Mouse (Mus musculus): Measurements from ENCODE around the gene Sertad3.

Gene Sertad3

DNA sequence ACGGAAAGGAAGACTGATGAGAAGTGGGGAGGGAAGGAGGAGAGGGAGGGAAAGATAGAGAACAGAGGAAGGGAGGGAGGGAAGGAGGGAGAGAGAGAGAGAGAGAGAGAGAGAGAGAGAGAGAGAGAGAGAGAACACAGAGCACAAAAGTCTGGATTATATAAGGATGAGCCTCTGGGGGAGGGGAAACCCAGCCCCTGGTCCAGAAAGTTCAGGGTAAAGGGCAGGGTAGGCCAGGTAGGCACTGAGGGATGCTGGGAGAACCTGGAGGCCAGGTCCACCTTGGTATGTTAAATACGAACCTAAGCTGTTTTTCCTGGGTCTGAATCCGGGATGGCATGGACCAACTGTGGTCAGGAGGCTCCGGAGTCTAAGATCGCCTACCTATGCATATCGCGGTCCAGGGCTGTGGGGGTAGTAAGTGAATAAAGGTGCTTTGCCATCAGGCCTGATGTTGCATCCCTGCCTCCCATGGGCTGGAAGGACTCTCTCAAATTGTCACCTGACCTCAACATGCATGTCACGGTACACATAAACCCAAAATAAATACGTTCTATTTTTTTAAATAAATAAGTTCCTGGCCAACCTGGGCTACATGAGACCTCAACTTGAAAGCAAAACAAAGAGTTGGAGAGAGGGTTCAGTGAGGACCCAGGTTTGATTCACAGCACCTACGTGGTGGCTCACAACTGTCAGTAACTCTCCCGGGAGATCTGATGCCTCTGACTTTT is 2.0 kb upstream of the Sertad3 start:
- DNase-seq: no peak

DNA sequence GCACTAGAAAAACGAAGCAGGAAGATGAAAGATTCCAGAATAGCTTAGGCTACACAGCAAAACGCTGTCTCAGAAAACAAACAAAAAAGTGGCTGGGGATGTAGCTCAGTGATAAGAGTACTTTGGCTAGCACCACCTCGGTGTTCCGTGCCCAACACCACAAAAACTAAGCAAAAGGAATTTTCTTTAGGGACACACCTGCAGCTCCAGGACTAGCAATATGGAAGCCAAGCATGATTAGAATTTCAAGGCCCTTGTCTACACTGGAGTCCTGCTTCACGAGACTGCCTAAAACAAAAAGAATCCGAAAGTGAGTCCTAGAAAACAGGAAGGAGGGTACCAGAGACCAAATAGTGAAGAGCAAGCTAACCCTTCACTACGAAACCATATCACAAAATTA is 972 bp upstream of the Sertad3 start:
- no peak for DNase-seq

DNA sequence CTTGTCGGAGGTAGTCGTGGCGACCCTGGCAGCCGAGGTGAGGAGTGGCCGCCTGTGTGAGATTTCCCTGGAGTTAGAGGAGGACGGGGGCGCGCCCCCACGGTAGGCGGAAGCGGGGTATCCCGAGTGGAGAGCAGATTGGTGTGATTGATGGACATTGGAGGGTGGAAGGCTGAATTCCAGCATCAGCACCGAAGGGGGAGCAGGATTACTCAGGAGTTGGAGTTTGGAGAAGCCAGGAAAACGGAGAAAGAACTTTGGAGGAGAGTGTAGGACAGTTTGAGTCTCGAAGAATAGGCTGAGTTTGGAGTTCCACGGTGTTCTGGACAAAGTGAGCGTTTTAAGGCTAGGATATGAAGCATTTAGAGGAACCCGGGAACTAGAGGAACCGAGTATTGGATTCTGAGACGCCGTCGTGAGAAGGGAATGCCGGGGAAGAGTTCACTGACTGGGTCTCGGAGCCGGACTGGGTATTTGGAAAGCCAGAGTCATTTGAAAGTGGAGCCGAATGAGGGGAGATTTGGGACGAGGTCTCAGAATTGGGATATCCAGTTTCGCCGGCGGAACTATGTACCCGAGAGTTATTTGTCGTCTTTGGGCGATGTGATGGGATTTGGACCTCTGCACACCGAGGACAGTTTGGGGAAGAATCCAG is 394 bp downstream of the Sertad3 start:
- no peak for DNase-seq

DNA sequence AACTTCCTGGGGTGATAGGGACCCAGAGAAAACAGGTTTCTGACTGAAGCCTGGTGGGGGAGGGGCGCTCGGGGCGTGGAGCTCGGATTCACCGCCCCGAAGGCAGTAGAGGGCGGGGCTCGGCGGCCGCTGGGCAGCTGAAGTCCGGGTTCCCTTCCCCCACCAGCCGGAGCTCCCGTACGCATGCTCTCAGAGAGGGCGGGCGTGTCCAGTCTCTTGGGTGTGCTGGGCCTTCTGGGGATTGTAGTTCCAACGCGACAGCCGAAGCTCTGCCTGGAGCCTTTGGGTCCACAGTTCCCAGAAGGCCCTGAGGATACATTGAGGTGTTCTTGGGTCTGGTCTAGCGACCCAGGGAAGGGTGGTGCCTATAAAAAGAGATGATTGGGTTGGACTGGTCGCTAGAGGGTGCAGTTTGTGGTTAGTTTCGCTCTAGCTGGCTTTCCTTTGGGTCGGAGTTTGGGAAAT is 954 bp downstream of the Sertad3 start:
- DNase-seq: peak; percentile 99 to 100

DNA sequence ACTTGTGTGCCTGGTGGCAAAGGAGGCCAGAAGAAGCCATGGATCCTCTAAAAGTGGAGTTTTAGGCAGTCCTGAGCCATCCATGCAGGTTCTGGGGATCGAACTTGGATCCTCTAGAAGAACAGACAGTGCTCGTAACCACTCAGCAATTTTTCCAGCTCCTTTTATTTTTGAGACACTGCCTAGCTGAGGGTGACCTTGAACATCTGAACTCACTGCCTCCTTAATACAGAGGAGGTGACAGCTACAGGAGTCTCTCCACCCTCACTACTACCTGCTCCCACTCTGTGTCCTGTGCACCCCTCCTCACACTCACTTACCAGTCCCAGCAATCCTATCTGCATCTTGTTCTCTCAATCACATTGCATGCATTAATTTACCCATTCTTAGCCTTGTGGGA is 2.0 kb downstream of the Sertad3 start:
- no peak for DNase-seq

DNA sequence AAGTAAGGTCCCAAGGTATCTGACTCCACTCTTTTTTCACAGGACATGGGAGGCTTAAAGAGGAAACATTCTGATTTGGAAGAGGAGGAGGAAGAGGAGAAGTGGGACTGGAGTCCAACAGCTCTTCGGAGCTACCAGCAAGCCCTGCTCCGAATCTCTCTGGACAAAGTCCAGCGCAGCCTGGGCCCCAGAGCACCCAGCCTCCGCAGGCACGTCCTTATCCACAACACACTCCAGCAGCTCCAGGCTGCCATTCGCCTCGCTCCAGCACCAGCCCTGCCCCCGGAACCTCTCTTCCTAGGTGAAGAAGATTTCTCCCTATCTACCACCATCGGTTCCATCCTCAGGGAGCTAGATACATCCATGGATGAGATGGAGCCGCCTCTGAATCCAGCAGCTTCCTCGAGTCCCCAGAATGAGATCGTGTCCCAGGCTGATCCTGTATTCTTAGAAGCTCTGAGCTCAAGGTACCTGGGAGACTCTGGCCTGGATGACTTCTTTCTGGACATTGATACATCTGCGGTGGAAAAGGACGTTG is 2.6 kb downstream of the Sertad3 start:
- no peak for DNase-seq

DNA sequence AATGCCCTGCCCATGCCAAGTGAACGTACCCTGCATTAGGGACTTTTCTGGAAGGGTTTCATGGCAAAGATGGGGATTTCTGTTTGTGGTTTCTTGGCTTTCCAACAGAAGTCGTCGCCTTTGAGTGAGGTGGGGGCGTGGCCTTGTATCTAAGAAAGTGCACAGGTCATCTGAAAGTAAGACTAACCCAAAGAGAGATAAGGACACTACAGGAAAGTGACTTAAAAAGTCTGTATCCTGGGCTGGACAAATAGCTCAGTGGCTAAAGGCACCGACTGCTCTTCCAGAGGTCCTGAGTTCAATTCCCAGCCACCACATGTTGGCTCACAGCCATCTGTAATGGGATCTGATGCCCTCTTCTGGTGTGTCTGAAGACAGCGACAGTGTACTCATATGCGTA is 5.0 kb downstream of the Sertad3 start:
- no peak for DNase-seq

DNA sequence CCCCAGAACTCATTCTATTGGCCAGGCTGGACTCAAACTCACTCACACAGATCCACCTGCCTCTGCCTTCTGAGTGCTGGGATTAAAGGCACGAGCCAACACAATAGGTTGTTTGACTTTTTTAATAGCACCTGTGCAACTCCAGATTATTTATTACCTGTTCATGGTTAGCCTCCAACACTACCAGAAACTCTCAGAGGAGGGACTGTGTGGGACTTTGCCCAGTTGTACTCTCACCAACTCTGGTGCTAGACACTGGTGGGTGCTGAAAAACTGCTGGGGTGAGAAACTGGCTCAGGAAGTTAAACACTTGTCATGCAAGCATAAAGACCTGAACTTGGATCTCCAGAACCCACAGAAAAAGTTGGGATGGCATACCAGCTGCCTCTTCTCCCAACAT is 6.2 kb downstream of the Sertad3 start:
- DNase-seq: no peak

DNA sequence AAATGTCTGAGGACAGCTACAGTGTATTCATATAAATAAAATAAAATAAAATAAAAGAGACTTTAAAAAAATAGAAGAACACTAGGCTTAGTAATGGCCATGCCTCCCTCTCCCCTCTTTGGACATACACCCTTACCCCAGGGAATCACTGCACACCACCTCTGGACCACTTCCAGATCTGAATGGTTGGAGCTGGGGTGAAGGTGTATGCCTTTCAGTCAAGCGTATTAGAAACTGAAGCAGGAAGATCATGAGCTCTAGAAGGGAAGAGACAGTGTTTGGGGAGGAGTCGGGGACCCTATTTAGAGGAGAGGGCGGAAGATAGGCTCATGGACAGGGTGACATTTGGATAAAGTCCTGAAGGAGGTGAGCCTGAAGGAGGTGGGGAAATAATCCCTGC is 6.9 kb downstream of the Sertad3 start:
- no peak for DNase-seq

DNA sequence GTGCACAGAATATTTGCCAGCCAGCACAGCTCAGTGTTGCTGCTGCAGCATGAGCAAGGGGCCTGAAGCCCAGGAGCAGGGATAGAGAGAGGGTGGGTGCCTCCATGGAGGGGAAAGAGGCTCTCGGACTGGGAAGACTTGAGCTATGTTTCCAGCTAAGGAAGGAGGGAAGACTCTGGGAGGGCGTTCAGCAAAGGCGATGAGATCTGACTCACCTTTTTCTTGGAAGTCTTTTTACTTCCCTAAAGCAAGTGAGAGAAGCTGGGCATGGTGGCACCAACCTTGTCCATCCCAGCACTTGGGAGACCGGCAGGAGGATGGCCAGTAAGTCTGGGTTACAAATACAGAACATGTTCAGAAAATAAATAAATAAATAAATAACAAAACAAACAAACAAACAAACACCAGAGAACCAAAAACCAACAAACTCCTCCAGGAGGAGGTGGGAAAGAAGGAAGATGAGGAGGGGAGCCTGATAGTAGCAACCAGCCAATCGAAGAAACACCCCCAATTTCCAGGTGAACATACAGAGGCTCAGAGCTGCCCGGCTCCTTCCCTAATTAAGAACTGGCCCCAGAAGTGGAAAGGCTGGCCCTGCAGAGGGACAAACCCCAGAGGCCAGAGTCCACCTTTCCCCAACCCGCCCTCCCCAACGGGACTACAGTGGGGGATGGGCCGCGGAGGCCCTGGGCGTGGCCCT is 7.5 kb downstream of the Sertad3 start:
- DNase-seq: no peak

DNA sequence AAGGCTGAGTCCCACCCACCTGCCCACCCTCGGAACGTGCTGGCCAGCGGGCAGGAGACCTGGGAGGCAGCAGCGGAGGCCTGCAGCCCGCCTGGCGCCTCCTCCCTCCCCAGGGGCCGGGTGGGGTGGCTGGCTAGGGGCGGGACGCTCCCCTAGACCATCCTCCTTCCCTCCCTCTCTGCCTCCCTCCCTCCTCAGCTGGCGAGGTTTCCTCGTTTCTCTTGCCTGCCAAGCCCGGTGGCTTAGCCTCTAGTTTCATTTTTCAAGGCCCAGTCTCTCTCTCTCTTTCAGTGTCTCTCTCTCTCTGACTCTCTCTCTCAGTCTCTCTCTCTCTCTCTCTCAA is 8.0 kb downstream of the Sertad3 start:
- DNase-seq: peak; percentile 94 to 96

DNA sequence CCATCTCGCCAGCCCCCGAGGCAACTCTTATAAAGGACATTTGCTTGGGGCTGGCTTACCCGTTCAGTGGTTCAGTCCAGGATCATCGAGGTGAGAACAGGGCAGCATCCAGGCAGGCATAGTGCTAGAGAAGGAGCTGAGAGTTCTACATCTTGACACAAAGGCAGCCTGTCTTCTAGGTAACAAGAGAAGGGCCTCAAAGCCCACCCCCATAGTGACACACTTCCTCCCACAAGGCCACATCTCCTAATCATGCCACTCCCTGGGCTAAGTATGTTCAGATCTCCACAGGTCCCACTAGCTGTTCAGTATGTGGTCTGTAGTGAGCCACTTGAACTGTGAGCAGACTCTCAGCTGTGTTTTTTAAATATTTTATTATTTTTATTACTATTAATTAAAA is 10.3 kb downstream of the Sertad3 start:
- DNase-seq: no peak

DNA sequence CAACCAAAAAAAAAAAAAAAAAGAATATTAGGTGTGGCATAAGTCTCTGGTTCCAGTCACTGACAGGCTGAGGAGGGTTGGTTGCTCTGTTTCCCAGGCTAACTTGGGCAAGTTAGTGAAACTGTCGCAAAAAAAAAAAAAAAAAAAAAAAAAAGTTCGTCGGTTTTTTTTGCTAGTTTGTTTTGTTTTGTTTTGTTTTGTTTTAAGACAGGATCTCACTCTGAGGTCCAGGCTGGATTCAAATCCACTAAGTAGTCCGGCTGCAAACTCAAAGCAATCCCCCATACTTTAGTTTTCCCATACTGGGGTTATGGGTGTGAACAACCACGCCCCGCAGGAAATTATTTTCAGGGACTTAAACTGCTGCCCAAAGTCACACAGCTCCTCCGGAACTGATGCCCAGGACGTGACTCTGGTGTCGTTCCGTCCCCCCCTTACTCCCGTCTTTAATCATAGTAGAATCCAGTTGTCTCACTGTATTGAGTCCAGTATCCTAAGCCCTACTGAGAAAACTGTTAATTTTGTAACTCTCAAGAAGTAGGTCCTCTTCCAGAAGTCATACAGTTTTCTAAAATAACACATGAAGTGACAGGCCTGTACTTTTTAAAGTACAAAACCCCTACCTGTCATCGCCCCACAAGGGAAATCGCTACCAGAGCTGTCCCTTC is 12.7 kb downstream of the Sertad3 start:
- peak; percentile 53 to 62 for DNase-seq

DNA sequence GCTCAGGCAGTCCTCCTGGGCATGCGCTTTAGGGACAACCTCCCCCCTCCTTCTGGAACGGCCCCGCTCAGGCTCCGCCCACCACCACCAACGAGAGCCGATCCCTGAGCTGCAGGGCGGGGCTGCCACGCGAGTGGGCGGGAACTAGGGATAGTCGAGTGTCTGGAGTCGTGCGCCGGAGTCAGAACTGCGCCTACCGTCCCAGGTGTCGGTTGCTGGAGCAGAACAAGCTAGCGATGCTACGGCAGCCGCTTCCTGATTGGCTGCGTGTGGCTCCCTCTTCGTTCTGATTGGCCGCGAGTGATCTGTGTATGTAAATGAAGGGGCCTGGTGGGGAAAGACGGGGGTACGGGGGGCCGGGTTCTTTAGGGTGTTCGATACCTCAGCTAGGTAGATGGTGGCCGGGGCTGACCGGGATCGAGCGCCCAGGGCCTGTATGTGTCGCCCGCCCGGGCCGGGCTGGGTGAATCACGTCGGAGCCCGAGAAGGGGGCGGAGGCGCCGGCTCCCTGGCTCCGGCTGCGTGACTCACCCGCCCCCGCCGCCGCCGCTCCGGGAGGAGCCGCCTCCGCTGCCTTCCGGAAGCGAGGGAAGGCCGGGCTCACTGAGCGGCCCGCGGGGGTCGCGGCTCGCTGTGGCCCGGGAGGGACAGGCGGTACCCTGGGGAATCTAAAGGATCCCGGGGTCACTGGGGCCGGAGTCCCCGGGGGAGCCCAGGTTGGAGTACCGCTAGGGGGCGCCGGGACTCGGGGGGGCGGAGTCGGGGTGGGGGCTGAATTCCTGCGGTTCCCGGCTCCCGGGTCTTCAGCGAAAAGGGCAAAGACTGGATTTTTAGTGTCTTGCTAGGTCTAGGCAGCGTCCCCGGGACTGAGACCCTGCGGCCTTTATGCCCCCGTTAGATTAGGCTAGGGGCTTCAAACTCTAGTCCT is 13.5 kb downstream of the Sertad3 start, which contains the start of gene Sertad1:
Gene Sertad1, plus strand, starts transcription at position 141 of the 928 bp plus-strand sequence.
- peak; percentile 100 for DNase-seq

DNA sequence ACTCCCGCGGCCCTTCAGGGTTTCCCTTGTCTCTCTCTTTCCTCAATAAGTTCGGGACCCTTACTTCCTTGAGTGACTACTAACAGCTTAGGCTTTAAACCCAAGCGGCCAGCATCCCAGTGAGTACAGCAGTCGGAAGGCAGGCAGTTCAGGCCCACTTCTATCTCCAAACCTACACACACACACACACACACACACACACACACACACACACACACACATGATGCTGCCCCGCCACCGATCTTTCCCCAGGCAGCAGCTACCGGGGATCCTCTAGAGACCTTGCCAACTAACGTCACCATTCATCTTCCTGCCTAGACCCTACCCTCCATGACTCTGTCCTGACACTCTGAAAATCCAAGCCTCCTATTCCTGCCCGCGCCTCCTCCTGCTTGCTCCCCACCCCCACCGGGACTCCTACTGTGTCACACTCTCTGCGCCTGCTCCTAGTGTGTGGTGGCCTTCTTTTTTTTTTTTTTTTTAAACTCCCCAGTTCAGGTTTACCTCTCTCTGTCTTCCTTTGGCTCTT is 14.2 kb downstream of the Sertad3 start:
- peak; percentile 74 to 86 for DNase-seq

DNA sequence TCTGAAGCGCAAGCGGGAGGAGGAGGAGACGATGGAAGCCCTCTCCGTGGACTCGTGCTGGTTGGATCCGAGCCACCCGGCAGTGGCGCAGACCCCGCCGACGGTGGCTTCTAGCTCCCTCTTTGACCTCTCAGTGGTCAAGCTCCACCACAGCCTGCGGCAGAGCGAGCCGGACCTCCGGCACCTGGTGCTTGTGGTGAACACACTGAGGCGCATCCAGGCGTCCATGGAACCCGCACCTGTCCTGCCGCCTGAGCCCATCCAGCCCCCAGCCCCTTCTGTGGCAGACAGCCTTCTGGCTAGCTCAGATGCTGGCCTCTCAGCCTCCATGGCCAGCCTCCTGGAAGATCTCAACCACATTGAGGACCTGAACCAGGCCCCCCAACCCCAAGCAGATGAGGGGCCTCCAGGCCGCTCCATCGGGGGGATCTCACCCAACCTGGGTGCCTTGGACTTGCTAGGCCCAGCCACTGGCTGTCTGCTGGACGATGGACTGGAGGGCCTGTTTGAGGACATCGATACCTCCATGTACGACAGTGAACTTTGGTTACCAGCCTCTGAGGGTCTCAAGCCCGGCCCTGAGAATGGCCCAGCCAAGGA is 15.8 kb downstream of the Sertad3 start:
- no peak for DNase-seq

DNA sequence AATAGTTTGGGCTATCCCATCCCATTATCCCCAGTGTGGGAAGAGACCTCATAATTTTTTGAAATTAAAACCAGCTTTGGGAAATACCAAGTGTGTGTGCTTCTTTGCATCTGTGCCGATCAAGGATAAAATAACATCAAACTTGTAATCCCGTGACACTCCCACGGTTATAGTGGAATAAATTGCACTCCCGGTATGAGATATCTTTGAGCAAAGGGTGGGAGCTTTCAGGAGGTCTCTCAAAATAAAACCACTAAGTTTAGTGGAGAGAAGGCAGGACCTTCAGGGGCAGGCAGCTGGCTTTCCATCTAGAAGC is 16.6 kb downstream of the Sertad3 start:
- DNase-seq: no peak

DNA sequence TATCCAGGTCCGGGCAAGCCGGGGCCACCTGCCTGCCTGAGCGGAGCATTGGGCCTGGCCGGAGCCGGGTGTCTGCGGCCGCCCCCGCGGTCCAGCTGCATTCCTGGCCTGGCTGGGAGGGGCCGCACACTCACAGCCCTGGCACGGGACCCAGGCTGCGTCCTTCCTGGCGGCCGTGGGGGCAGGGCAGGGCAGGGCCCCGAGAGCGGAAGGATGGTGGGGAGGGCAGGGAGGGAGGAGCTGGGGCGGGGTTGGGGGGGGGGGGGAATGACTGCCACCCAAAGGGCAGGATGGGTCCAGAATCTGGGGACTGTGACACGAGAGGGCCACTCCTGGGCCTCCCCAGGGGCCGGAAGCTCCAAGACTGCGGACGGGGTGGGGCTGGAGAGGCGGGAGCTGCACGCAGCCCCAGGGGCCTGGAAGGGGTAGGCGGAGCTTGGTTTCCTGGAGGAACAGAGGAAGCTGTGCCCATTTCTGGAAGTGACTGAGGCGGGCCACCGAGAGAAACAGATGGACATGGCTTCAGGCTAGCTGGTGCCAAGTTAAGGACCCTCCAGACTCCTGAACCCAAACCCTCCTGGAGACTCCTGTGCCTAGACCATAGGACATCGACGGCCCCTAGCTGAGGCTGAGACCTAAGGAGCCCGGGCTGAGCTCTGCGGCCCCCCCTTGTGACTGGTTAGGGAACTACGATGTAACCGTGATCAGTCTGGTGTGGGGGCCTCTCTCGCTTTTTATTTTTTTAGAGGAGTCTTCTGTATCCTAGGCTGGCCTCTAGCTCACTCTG is 17.2 kb downstream of the Sertad3 start:
- peak; percentile 97 to 98 for DNase-seq

DNA sequence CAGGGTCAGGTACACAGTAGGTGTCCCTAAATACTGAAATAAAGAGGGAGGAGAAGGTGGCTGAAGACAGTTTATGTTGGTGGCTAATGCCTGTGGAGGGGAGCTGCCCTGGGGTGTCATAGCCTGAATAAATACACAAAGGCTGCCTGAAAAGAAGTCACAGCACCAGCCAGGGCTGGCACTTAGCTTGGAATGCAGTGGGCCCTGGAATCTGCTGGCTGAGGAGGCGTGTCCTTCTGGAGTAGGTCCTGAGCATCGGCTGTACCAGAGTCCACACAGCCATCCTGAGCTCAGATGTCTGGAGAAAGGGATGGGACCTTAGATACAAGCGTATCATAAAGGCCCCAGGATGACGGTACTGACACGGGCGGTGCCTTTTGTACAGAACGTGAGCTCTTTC is 18.3 kb downstream of the Sertad3 start:
- peak; percentile 58 to 62 for DNase-seq

DNA sequence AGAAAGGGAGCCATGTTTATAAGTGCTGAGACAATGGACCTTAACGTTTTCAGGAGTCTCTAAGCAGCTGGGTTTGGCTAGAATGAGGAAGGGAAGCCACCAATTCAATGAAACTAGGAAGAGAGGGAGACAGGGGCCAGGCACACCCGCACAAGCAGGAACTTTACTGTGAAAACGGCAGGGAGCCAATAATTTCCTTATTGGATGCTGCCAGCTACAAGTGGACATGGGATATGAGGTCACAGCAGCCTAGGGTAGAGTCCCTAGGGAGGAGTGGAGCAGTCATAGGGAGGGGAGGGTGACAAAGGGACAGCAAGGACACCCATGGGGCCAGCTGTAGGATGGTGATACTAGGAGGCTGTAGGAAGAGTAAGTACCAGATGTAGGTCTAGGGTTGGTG is 19.5 kb downstream of the Sertad3 start:
- no peak for DNase-seq

DNA sequence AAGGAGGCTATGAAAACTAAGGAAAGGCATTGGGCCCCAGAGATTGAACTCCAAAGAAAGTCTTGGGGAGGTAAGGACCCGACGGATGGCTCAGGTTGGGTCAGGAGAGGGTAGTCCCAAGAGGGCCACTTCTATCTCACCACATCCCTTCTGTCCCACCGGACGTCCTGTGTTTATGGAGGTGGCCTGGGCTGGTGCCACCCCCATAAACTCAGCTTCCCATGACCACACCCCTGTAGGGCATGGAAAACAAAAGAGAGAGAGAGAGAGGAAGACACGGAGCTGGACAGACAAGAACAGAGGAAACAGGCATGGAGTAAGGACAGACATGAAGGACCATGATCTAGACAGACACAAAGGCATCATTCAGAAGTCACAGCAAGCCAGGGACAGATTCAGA is 19.9 kb downstream of the Sertad3 start:
- DNase-seq: no peak
